Mouse (Mus musculus) heart, embryonic 15.5 days (tissue): Measurements from ENCODE around the gene Nrxn2. TPM values are rescaled to one million over a fixed set of nuclear protein-coding genes. Genes with fewer than 3 reads are reported as not detected.

ENCODE experiments used
- ATAC-seq: fragments of 200-750 bp; cut with Nextera tagmentation; replicated peaks from 2 replicates; pipeline ENCODE4 v1.8.0; 2017; ENCODE audit warnings: low read depth, moderate TSS enrichment; ENCODE audit not compliant: insufficient number of reproducible peaks, insufficient read depth, low FRiP score
- H3K27ac ChIP-seq: fragments of 300-500 bp; sonication (generic); 2 replicates; pipeline ENCODE4 v1.5.1; 2015; ENCODE audit warnings: mild to moderate bottlenecking, inconsistent platforms
- H3K27me3 ChIP-seq: fragments of 300-500 bp; sonication (generic); 2 replicates; pipeline ENCODE4 v1.6.1; 2015; ENCODE audit warnings: inconsistent platforms
- H3K36me3 ChIP-seq: fragments of 300-500 bp; sonication (generic); 2 replicates; pipeline ENCODE4 v1.6.1; 2015; ENCODE audit warnings: mild to moderate bottlenecking, inconsistent platforms
- H3K4me1 ChIP-seq: fragments of 300-500 bp; sonication (generic); replicated peaks from 2 replicates; pipeline ENCODE4 v1.6.1; 2015; ENCODE audit warnings: inconsistent platforms
- H3K4me2 ChIP-seq: fragments of 300-500 bp; sonication (generic); 2 replicates; pipeline ENCODE4 v1.6.1; 2015; ENCODE audit warnings: inconsistent platforms, mild to moderate bottlenecking, moderate library complexity
- H3K4me3 ChIP-seq: fragments of 300-500 bp; sonication (generic); 2 replicates; pipeline ENCODE4 v1.5.1; 2015; ENCODE audit warnings: mild to moderate bottlenecking, inconsistent platforms
- H3K9ac ChIP-seq: fragments of 300-500 bp; sonication (generic); 2 replicates; pipeline ENCODE4 v1.6.1; 2015; ENCODE audit warnings: mild to moderate bottlenecking, inconsistent platforms
- H3K9me3 ChIP-seq: fragments of 300-500 bp; sonication (generic); replicated peaks from 2 replicates; pipeline ENCODE4 v1.6.1; 2016; ENCODE audit warnings: inconsistent platforms
- WGBS: fragments of 180-500 bp; shearing (Covaris S2); methylation state at CpG from one replicate; pipeline ENCODE4 v1.1.7; 2015; ENCODE audit warnings: mixed read lengths; 5-methylcytosine and 5-hydroxymethylcytosine counted together
- polyA plus RNA-seq: library from polyadenylated mRNA; unstranded; fragments of >200 nt; fragmentation: Nextera tagmentation; extraction: Ambion mirVana; gene quantifications from 2 replicates; pipeline ENCODE4 v1.2.1, GENCODE M21; 2015

Nrxn2 gene
- polyA plus RNA-seq, 1 experiment from 2014 or later, result 0.60 TPM

DNA sequence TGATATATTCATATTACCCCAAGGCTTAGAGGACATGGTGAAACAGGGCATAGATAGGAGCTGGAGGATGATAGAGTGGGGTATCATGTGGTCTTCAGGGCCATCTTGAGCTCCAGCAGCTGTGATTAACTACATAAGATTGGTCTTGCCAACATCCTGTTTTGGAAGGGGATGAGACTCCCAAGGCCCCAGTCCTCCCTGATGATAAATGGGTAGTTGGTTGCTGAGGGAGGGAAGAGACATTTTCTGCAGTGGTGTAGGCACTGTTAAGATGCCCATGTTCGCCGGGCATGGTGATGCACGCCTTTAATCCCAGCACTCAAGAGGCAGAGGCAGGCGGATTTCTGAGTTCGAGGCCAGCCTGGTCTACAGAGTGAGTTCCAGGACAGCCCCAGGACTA lies 37.3 kb upstream of the Nrxn2 start:
- 96% methylated on average over 5 of the region's 5 CpGs for WGBS
- Histone ChIP-seq H3K27ac (no peak overlapping the region), H3K4me2 (no peak overlapping the region), H3K4me1 (peaks cover 58% of the 10 kb centered on the region), H3K9me3 (no peaks in the 10 kb centered on the region), H3K9ac (no peak overlapping the region), H3K27me3 (no peaks in the 10 kb centered on the region), H3K36me3 (peaks cover 33% of the 10 kb centered on the region), H3K4me3 (no peak overlapping the region)
- ATAC-seq, result no peak

DNA sequence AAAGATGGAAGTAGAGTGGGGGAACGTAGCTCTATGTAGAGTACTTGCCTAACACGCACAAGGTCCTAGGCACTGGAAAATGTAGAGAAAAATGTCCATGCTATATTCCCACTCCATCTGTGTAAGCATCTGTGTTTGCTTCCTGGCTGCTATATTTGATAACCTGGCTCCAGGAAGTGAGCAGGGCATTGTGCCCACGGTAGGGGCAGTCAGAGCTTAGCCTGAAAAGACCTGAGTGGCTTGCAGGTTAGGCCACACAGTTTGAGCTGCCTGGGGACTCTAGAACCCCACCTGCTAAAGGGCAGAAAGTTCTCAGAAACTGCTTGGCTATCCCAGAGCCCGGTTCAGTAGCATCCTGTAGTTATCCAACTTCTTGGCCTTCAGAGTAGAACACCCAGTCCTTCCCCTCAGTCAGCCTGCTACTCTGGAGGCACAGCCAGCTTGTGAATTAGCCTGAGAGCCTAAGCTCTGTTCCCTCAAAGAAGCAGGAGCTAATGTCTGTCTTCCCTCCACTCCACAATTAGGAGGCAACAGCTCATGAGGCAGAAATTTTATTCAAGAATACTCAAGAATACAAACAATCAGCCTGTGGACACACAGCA lies 36.1 kb upstream of the Nrxn2 start:
- Histone ChIP-seq H3K9me3 (no peaks in the 10 kb centered on the region), H3K36me3 (peaks cover 30% of the 10 kb centered on the region), H3K27me3 (no peaks in the 10 kb centered on the region), H3K9ac (no peak overlapping the region), H3K4me1 (peaks cover 58% of the 10 kb centered on the region), H3K27ac (peak overlapping the region; percentile 85; the same call in 1 of the 2 replicates), H3K4me3 (no peak overlapping the region), H3K4me2 (no peak overlapping the region)
- 72% methylated on average over 4 of the region's 4 CpGs for WGBS
- ATAC-seq, result no peak

- Histone ChIP-seq H3K27ac (peak overlapping the region; percentile 85), H3K4me2 (peak overlapping the region; percentile 67; the same call in 1 of the 2 replicates), H3K27me3 (no peaks in the 10 kb centered on the region), H3K4me3 (no peak overlapping the region), H3K36me3 (peaks cover 20% of the 10 kb centered on the region), H3K9ac (no peak overlapping the region; the same call in 1 of the 2 replicates), H3K9me3 (no peaks in the 10 kb centered on the region), H3K4me1 (peaks cover 52% of the 10 kb centered on the region)
- ATAC-seq, result no peak
- WGBS, result 21% methylated on average over 5 of the region's 5 CpGs
These were observed 35.1 kb upstream of the Nrxn2 start for GRCm38 (mm10) chr19:6383470-6383869.

GRCm38 (mm10) chr19:6384128-6384527 lies 34.4 kb upstream of the Nrxn2 start, which contains the start of gene Pygm:
TSS of gene Pygm (plus strand) at chr19:6384399.
- H3K4me2 ChIP-seq, result peak within 1 kb of the TSS; percentile 67
- 6% methylated on average over 7 of the region's 7 CpGs for WGBS
- peaks cover 19% of the 10 kb centered on the region; the same call in 1 of the 2 replicates for H3K36me3 ChIP-seq
- peak within 1 kb of the TSS; percentile 53 for H3K4me3 ChIP-seq
- ATAC-seq, result peak; percentile 84
- peaks cover 52% of the 10 kb centered on the region for H3K4me1 ChIP-seq
- H3K9me3 ChIP-seq, result no peaks in the 10 kb centered on the region
- peak within 1 kb of the TSS; percentile 55 for H3K9ac ChIP-seq
- no peaks in the 10 kb centered on the region for H3K27me3 ChIP-seq
- H3K27ac ChIP-seq, result peak within 1 kb of the TSS; percentile 85

GRCm38 (mm10) chr19:6384954-6385353 lies 33.6 kb upstream of the Nrxn2 start:
- Histone ChIP-seq H3K9me3 (no peaks in the 10 kb centered on the region), H3K4me2 (peak overlapping the region; percentile 67), H3K27me3 (no peaks in the 10 kb centered on the region), H3K9ac (peak overlapping the region; percentile 55), H3K4me1 (peaks cover 54% of the 10 kb centered on the region), H3K36me3 (peaks cover 22% of the 10 kb centered on the region; the same call in 1 of the 2 replicates), H3K4me3 (peak overlapping the region; percentile 53), H3K27ac (peak overlapping the region; percentile 85)
- 46% methylated on average over 11 of the region's 11 CpGs for WGBS
- 0 out of 2 replicates have a peak, but pooled peaks have one; percentile 15 for ATAC-seq

DNA sequence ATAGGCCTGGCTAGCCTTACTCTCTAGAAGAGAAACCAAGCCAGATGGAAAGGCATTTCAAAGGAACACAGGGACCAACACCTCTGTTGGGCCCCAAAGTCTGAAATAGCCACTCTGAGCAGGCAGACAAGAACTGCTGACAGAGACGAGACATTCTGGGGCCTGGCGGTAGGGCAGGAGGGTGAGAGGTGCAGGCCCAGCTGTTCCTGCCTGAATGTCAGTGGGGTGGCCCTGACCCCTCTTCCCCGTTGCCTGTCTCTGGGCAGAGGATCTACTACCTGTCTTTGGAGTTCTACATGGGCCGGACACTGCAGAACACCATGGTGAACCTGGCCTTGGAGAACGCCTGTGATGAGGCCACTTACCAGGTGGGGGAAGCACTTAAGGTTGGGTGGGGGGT lies 33.1 kb upstream of the Nrxn2 start:
- Histone ChIP-seq H3K27me3 (no peaks in the 10 kb centered on the region), H3K4me3 (peak overlapping the region; percentile 53), H3K9me3 (no peaks in the 10 kb centered on the region), H3K9ac (peak overlapping the region; percentile 55), H3K4me2 (peak overlapping the region; percentile 67), H3K36me3 (peaks cover 21% of the 10 kb centered on the region; the same call in 1 of the 2 replicates), H3K27ac (peak overlapping the region; percentile 85), H3K4me1 (peaks cover 56% of the 10 kb centered on the region)
- ATAC-seq, result no peak
- WGBS, result 52% methylated on average over 5 of the region's 5 CpGs

DNA sequence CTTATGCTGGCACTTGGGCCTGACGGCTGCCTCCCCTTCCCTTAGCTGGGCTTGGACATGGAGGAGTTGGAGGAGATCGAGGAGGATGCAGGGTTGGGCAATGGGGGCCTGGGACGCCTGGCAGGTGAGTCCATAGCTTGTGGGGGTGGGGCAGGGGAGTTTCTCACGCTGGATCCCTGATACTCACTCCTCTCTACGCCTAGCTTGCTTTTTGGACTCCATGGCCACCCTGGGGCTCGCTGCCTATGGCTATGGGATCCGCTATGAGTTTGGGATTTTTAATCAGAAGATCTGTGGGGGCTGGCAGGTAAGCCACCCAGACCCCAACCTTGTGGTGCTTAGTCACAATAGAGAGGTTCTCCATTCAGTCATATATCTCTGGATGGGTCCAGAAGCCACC lies 32.7 kb upstream of the Nrxn2 start:
- peaks cover 56% of the 10 kb centered on the region for H3K4me1 ChIP-seq
- H3K4me3 ChIP-seq, result peak overlapping the region; percentile 53
- no peak for ATAC-seq
- H3K9me3 ChIP-seq, result no peaks in the 10 kb centered on the region
- peak overlapping the region; percentile 67 for H3K4me2 ChIP-seq
- H3K27me3 ChIP-seq, result no peaks in the 10 kb centered on the region
- H3K27ac ChIP-seq, result peak overlapping the region; percentile 85
- H3K36me3 ChIP-seq, result peaks cover 19% of the 10 kb centered on the region
- peak overlapping the region; percentile 55 for H3K9ac ChIP-seq
- WGBS, result 67% methylated on average over 7 of the region's 7 CpGs

- no peak for ATAC-seq
- Histone ChIP-seq H3K4me1 (peaks cover 56% of the 10 kb centered on the region), H3K36me3 (peaks cover 23% of the 10 kb centered on the region), H3K9ac (peak overlapping the region; percentile 55), H3K27me3 (no peaks in the 10 kb centered on the region), H3K4me3 (peak overlapping the region; percentile 53), H3K4me2 (peak overlapping the region; percentile 67), H3K9me3 (no peaks in the 10 kb centered on the region), H3K27ac (peak overlapping the region; percentile 85; the same call in 1 of the 2 replicates)
- 62% methylated on average over 9 of the region's 9 CpGs for WGBS
These were observed 32.3 kb upstream of the Nrxn2 start for GRCm38 (mm10) chr19:6386234-6386633.

- peaks cover 47% of the 10 kb centered on the region for H3K4me1 ChIP-seq
- whole genome bisulfite sequencing, result 73% methylated on average over 13 of the region's 13 CpGs
- no peaks in the 10 kb centered on the region for H3K27me3 ChIP-seq
- no peaks in the 10 kb centered on the region for H3K9me3 ChIP-seq
- H3K9ac ChIP-seq, result no peak overlapping the region
- no peak for ATAC-seq
- no peak overlapping the region for H3K27ac ChIP-seq
- peaks cover 41% of the 10 kb centered on the region for H3K36me3 ChIP-seq
- no peak overlapping the region for H3K4me2 ChIP-seq
- no peak overlapping the region for H3K4me3 ChIP-seq
These were observed 30.5 kb upstream of the Nrxn2 start for GRCm38 (mm10) chr19:6388006-6388405.

DNA sequence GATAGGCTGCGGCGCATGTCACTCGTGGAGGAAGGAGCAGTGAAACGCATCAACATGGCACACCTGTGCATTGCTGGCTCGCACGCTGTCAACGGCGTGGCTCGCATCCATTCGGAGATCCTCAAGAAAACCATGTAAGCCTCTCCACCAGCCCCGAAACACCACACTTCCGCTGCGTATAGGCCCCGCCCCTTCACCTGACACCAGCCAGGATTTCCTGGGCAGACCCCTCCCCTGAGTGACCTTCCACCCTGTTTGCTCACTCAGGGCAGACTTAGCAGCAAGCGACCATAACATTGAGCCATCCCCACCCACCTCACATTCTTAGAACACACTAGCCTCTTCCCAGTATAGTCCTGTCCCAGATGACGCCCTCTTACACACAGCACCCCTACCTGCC lies 28.7 kb upstream of the Nrxn2 start:
- ATAC-seq, result no peak
- 31% methylated on average over 16 of the region's 16 CpGs for WGBS
- H3K4me1 ChIP-seq, result peaks cover 29% of the 10 kb centered on the region
- no peak overlapping the region for H3K9ac ChIP-seq
- peak overlapping the region; percentile 4; the same call in 1 of the 2 replicates for H3K4me3 ChIP-seq
- no peaks in the 10 kb centered on the region for H3K9me3 ChIP-seq
- peak overlapping the region; percentile 35 for H3K4me2 ChIP-seq
- peaks cover 54% of the 10 kb centered on the region for H3K36me3 ChIP-seq
- H3K27ac ChIP-seq, result no peak overlapping the region
- no peaks in the 10 kb centered on the region for H3K27me3 ChIP-seq

- H3K9me3 ChIP-seq, result no peaks in the 10 kb centered on the region
- peaks cover 26% of the 10 kb centered on the region for H3K4me1 ChIP-seq
- no peak overlapping the region for H3K4me2 ChIP-seq
- H3K36me3 ChIP-seq, result peaks cover 54% of the 10 kb centered on the region
- no peak overlapping the region for H3K9ac ChIP-seq
- ATAC-seq, result no peak
- no peaks in the 10 kb centered on the region for H3K27me3 ChIP-seq
- WGBS, result 62% methylated on average over 6 of the region's 6 CpGs
- H3K4me3 ChIP-seq, result no peak overlapping the region
- H3K27ac ChIP-seq, result no peak overlapping the region
These were observed 28.3 kb upstream of the Nrxn2 start for GRCm38 (mm10) chr19:6390251-6390650.
